Mouse (Mus musculus) kidney, adult 9 months (tissue): Measurements from ENCODE around the gene Cacng8.

Experiments
- DNase-seq: peaks from one replicate; pipeline ENCODE4 v3.0.0; 2022

Cacng8 gene

GRCm38 (mm10) chr7:3390413-3391080 is at the start of gene Cacng8:
Gene Cacng8, plus strand, starts transcription at chr7:3390683.
- no peak for DNase-seq

- DNase-seq: no peak
Observed at GRCm38 (mm10) chr7:3343861-3344260, 46.6 kb upstream of the Cacng8 start.

GRCm38 (mm10) chr7:3345301-3345700 is 45.2 kb upstream of the Cacng8 start:
- no peak for DNase-seq

- no peak for DNase-seq
Observed at GRCm38 (mm10) chr7:3347366-3348287, 42.9 kb upstream of the Cacng8 start.

- DNase-seq: no peak
Observed at GRCm38 (mm10) chr7:3348326-3348725, 42.2 kb upstream of the Cacng8 start.

- DNase-seq: no peak
Observed at GRCm38 (mm10) chr7:3349775-3350174, 40.7 kb upstream of the Cacng8 start.

GRCm38 (mm10) chr7:3351536-3351935 is 38.9 kb upstream of the Cacng8 start:
- DNase-seq: no peak

- DNase-seq: no peak
Observed at GRCm38 (mm10) chr7:3354850-3355249, 35.6 kb upstream of the Cacng8 start.

GRCm38 (mm10) chr7:3360678-3361077 is 29.8 kb upstream of the Cacng8 start:
- DNase-seq: no peak

GRCm38 (mm10) chr7:3365547-3366279 is 24.8 kb upstream of the Cacng8 start:
- DNase-seq: no peak

GRCm38 (mm10) chr7:3366705-3367516 is 23.6 kb upstream of the Cacng8 start:
- DNase-seq: no peak

- no peak for DNase-seq
Observed at GRCm38 (mm10) chr7:3367569-3367968, 22.9 kb upstream of the Cacng8 start.

- DNase-seq: no peak
Observed at GRCm38 (mm10) chr7:3368311-3368710, 22.2 kb upstream of the Cacng8 start.

GRCm38 (mm10) chr7:3369189-3369588 is 21.3 kb upstream of the Cacng8 start:
- DNase-seq: no peak

- DNase-seq: peak; percentile 43
Observed at GRCm38 (mm10) chr7:3370407-3370806, 20.1 kb upstream of the Cacng8 start.

- DNase-seq: no peak
Observed at GRCm38 (mm10) chr7:3372376-3372775, 18.1 kb upstream of the Cacng8 start.

- peak; percentile 51 for DNase-seq
Observed at GRCm38 (mm10) chr7:3373754-3374153, 16.7 kb upstream of the Cacng8 start.

GRCm38 (mm10) chr7:3376831-3377230 is 13.7 kb upstream of the Cacng8 start:
- peak; percentile 56 for DNase-seq

GRCm38 (mm10) chr7:3382123-3382522 is 8.4 kb upstream of the Cacng8 start:
- DNase-seq: no peak

- no peak for DNase-seq
Observed at GRCm38 (mm10) chr7:3384807-3385319, 5.6 kb upstream of the Cacng8 start.

GRCm38 (mm10) chr7:3386036-3386730 is 4.3 kb upstream of the Cacng8 start:
- DNase-seq: no peak

- no peak for DNase-seq
Observed at GRCm38 (mm10) chr7:3387761-3388160, 2.7 kb upstream of the Cacng8 start.
